14 mouse cellular contexts compared by ENCODE assay signal in genomic region chr16:24206461-24206861, GRCm38 (mm10).
DNase-seq lines count a peak whose midpoint lies in the region; ATAC-seq and TF ChIP-seq lines count a peak whose summit lies in the region.
"Had no signal": no experiment of that assay in that cellular context is flagged by ENCODE, and none has a peak within 500 bp of the region (broad histone marks: within the 10 kb centered on the region; RNA-seq: fewer than 3 reads in every experiment).

No protein-coding gene starts in this region.

- TF ChIP-seq CTCF in kidney, adult 2 months (conservative IDR thresholded peaks at IDR 0.05; ENCODE audit: insufficient read depth, insufficient read length, low read depth, low read length), result no peak

- H3K4me3 ChIP-seq in kidney, adult 2 months (ENCODE audit: insufficient read depth, low read depth, low read length), result no peak overlapping the region
- H3K4me3 ChIP-seq in kidney, embryonic 16.5 days (ENCODE audit: low read length), result no peak overlapping the region
- H3K4me3 ChIP-seq: hindbrain, embryonic 15.5 days had no signal

- H3K9ac ChIP-seq in kidney, embryonic 16.5 days (replicated peaks; ENCODE audit: low read length), result no peak overlapping the region
- H3K9ac ChIP-seq: hindbrain, embryonic 15.5 days had no signal

- H3K9me3 ChIP-seq in kidney, embryonic 16.5 days (ENCODE audit: low read length), result no peaks in the 10 kb centered on the region
- H3K9me3 ChIP-seq: hindbrain, embryonic 15.5 days; megakaryocyte, embryonic 14.5 days had no signal

- ATAC-seq in kidney, embryonic 16.5 days (ENCODE audit: low FRiP score, low TSS enrichment), result no peak
- ATAC-seq in activated CD4-positive, CD25-positive, alpha-beta regulatory T cell, adult 4 months, result no peak

- H3K27me3 ChIP-seq in kidney, adult 2 months (replicated peaks; ENCODE audit: control insufficient read depth, insufficient read depth, low read length), result no peaks in the 10 kb centered on the region
- no peaks in the 10 kb centered on the region for H3K27me3 ChIP-seq in kidney, embryonic 16.5 days (ENCODE audit: insufficient read depth, low read length)
- H3K27me3 ChIP-seq: hindbrain, embryonic 15.5 days had no signal

- H3K27ac ChIP-seq in kidney, adult 2 months (ENCODE audit: insufficient read depth, low read depth, low read length), result peak overlapping the region; percentile 63
- H3K27ac ChIP-seq in kidney, embryonic 16.5 days (ENCODE audit: low read length), result no peak overlapping the region
- H3K27ac ChIP-seq: hindbrain, embryonic 15.5 days had no signal

- no peaks in the 10 kb centered on the region for H3K36me3 ChIP-seq in kidney, adult 2 months (ENCODE audit: control insufficient read depth, insufficient read depth, low read length)
- no peaks in the 10 kb centered on the region for H3K36me3 ChIP-seq in kidney, embryonic 16.5 days (ENCODE audit: insufficient read depth, low read length)
- H3K36me3 ChIP-seq: hindbrain, embryonic 15.5 days had no signal

- H3K4me1 ChIP-seq in kidney, adult 2 months (ENCODE audit: control insufficient read depth, insufficient read depth, low read length), result no peaks in the 10 kb centered on the region
- H3K4me1 ChIP-seq in kidney, embryonic 16.5 days (ENCODE audit: insufficient read depth, low read length), result peaks cover 17% of the 10 kb centered on the region; the same call in 1 of the 2 replicates
- H3K4me1 ChIP-seq: hindbrain, embryonic 15.5 days had no signal

- H3K4me2 ChIP-seq in kidney, embryonic 16.5 days (replicated peaks; ENCODE audit: low read depth, low read length), result no peak overlapping the region
- H3K4me2 ChIP-seq: heart, embryonic 11.5 days; hindbrain, embryonic 15.5 days had no signal

- DNase-seq in kidney, adult 2 months, result peak; percentile 38
- DNase-seq in A20 (ENCODE audit: low read depth, low spot score), result peak; percentile 73
- DNase-seq in adipocyte (ENCODE audit: low spot score), result peak; percentile 77
- DNase-seq in lung, postnatal 10 days, result peak; percentile 36
- DNase-seq in layer of hippocampus, adult 8-10 months (ENCODE audit: low spot score in 2 of 2), result no peak
- DNase-seq: cerebellum, adult 11-12 months; liver; right cerebral cortex, postnatal 4 days; thymus, postnatal 36 days had no signal

- no peak for TF ChIP-seq POLR2A in kidney, adult 2 months (IDR thresholded peaks at IDR 0.05; ENCODE audit: low read depth, low read length)

- 49% methylated on average over 4 of the region's 4 CpGs for WGBS in kidney, adult 2 months
- WGBS in kidney, embryonic 16.5 days, result 63% methylated on average over 4 of the region's 4 CpGs

Comparison
In these comparisons a context has a peak if more than half of its experiments do, and no peak if none do; other contexts are left out.
1. DNase-seq: peak in kidney, adult 2 months (single experiment), A20 (single experiment), adipocyte (single experiment) and lung, postnatal 10 days (single experiment); none in layer of hippocampus, adult 8-10 months (0 of 2).